Mouse (Mus musculus): ENCODE measurements around the gene Atxn10.
A peak's percentile ranks its signal among the peaks of the same experiment; 100 is the strongest.
"Not testable (repeated sequence)": the region's sequence is repeated elsewhere in the genome, so short reads cannot be mapped to it uniquely, and the experiment has no call there.

Gene Atxn10

DNA sequence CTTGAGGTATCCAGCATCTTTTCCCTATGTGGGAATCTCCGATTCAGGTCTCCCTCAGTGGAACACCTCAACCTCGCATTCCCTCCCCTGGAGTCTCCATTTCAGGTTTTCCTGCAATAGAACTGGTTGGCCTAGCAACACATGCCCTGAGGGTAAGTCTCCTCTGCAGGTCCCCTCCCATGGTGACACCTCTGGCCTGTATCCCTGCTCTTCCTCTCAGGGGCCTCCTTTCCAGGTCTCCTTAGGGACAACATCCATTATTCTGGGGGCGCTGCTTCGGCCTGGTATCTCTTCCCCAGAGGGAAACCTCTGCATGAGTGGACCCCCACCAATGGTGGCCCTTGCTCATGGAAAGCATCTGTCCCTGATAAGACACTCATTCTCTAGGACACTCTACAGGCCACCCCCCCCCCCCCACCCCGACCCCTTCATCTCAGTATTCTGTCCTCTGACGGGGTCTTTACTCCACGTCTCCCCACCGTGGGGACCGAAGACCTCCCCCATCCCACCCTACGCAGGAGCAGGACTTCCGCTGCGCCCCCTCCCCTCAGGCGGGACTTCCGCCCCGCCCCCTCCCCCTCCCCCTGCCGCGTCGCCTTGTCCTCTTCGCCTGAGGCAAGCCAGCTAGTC lies at the start of gene Atxn10:
Atxn10 (plus strand) TSS at position 575 of the 630 bp plus-strand sequence.
- no peak for DNase-seq (ENCODE audit: extremely low spot score, low read depth, low spot score)

DNA sequence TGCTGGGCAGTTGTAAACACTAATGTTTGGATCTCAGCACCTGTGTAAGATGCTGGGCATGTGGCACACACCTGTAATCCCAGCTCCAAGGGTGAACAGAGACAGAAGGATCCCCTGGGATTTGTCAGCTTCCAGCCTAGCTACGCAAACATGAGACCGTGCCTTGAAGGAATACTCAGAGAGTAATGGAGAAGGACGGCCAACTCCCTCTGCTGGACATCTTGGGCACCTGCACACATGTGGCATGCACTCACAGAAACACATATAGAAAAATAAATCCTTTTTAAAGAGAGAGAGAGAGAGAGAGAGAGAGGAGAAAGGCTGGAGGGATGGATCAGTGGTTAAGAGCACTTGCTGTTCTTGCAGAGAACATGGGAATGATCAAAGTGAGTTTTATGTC lies 41.4 kb upstream of the Atxn10 start:
- no peak for DNase-seq (ENCODE audit: extremely low spot score, low read depth, low spot score)

GRCm38 (mm10) chr15:85295544-85295943 lies 40.5 kb upstream of the Atxn10 start:
- DNase-seq (ENCODE audit: extremely low spot score, low read depth, low spot score) = no peak

- no peak for DNase-seq (ENCODE audit: extremely low spot score, low read depth, low spot score)
Observed at GRCm38 (mm10) chr15:85295977-85296376, 40.1 kb upstream of the Atxn10 start.

GRCm38 (mm10) chr15:85296538-85296937 lies 39.5 kb upstream of the Atxn10 start:
- DNase-seq (ENCODE audit: extremely low spot score, low read depth, low spot score) = no peak

DNA sequence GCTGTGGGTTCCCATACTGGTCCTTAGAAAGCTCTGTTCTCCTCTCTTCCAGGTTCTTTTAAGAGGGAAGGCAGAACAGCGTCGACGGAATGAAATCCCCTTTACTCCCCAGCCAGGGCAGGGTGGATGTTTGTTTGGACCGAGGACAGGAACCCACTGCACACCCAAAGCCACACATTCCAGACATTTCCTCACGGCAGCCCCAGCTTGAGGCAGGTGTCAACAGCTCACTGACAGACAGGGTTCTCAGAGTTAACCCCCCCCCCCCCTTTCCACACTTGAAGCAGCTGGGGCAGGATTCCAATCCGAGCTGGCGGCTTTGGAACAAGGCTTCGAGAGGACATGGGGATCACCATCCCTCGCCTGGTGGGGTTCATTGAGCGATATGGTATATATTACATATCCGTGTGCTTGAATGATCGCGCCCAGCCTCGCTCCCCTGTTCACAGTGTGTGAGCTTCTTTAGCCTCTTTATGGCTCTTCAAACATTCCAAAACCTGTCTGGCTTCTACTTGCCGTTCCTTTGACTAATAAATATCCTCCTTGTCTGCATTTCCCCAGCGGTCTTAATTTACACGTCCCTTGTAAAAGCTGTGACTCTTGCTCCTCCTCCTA lies 37.8 kb upstream of the Atxn10 start:
- DNase-seq (ENCODE audit: extremely low spot score, low read depth, low spot score) = no peak

DNA sequence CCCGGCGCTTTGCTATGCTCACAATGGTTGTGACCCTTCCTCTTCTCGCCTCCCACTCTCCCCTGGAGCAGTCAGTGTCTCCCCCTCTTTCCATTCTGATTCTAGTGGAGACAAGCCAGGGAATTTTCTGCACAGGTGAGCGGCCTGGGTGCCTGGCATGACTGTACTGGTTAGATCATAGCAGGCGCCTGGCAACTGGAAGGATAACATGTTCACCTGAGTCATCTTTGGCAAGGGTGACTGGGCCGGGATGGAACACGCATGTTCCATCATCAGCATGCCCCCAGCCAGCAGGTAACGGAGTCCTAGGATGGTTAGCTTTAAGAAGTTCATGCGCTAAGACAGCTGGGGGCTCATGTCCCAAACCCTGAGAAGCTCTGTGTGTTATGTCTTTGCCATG lies 37.1 kb upstream of the Atxn10 start:
- no peak for DNase-seq (ENCODE audit: extremely low spot score, low read depth, low spot score)

GRCm38 (mm10) chr15:85303241-85303640 lies 32.8 kb upstream of the Atxn10 start:
- DNase-seq (ENCODE audit: extremely low spot score, low read depth, low spot score) = no peak

DNA sequence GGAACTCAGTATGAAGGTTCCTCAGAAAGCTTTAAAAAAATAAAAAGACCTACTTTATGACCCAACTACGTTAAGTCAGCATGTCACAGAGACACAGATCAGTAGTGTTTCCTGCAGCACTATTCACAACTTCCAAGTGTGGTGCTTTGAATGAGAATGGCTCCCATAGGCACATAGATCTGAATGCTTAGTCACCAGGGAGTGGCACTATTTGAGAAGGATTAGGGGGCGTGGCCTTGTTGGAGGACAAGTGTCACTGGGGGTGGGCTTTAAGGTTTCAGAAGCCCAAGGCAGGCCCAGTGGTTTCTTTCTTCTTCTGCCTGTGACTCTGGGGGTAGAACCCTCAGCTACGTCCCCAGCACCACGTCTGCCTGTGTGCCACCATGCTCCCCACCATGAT lies 32.1 kb upstream of the Atxn10 start:
- DNase-seq (ENCODE audit: extremely low spot score, low read depth, low spot score) = no peak

GRCm38 (mm10) chr15:85307061-85307660 lies 28.9 kb upstream of the Atxn10 start:
- no peak for DNase-seq (ENCODE audit: extremely low spot score, low read depth, low spot score)

DNA sequence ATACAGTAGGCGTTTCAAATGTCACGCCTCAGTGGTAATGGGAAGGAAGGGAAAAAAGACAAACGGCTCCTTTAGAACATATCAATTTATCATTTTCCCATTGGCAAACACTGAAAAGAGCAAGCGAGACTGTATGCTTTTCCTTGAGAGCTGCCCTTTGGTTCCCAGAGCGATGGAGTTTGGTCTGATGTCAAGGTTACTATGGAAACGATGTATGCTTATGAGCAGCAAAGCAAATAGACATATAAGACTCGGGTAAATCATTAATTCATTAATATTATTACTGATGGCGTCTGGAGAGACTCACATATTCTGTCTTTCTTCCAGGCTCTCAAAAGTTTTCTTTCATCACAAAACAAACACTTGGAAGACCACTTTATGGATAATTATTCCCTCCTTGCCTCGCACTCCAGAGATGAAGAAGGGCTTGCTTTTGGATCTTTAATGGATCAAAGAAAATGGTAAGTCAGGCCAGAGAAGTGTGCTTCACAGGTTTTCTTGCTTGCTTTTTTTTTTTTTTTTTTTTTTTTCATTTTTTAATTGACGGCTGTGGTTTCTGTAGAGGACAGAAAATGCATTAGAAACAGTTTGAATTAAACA lies 24.9 kb upstream of the Atxn10 start:
- no peak for DNase-seq (ENCODE audit: extremely low spot score, low read depth, low spot score)

DNA sequence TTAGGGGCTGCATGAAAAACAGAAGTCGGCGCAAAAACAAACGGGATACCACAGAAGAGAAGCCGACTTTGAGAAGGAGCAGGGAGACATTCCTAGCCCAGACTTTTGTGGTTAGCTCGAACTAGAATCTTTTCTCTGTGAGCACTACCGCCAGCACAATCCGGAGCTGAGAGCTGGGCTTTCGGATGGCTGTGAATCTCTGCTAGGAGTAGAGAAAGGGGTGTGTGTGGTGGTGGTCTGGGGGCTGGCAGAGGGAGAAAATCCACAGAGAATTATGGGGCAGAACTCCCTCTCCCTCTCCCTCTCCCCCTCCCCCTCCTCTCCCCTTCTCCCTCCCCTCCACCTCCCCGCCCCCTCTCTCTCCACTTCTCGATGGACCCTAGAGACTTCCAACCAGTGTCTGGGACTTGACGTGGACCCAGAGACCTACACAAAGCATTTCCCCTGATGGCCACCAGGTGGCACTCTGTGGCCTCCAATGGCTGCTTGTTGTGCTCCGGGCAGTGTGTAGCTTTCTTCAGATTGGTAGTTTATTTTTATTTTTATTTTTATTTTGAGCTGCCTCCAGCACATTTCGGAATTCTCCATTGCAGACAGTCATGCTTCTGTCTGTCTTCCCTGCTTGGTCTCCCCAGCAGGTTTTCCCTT lies 20.5 kb upstream of the Atxn10 start:
- peak; percentile 47 for DNase-seq (ENCODE audit: extremely low spot score, low read depth, low spot score)

GRCm38 (mm10) chr15:85316342-85317140 lies 19.5 kb upstream of the Atxn10 start:
- DNase-seq (ENCODE audit: extremely low spot score, low read depth, low spot score) = no peak

DNA sequence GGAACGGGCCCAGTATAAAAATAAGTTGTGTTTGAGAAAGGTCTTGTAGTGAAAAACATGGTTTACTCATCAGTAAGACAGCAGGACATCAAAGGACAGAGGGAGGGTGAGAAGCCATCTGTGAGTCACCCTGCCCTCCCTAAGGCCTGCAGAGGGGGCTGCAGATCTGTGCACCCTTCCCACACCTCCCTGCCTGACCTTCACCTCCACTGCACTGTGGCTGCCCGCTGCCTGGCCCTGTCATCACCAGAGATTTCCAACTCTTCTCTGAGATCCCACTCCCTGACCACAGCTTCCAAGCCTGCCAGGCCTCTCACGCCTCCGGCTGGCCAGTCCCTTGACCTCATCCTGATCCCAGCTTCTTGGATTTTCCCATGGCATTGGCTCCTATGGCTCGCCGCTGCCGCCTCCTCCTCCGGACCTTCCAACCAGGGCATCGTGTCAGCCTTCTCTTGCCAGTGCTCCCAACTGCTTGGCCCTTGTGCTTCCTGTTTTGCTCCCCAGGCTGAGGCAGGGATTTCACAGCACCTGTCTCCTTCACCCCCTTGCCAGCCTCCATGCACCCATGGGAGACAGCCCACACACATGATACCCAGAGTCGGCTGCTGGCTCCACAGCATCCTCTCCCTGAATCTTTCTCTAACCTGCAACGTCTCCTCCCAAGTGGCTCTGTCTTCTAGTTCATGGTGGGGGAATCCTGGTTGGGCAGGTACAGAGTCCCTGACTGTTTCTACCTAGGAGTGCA lies 15.9 kb upstream of the Atxn10 start:
- no peak for DNase-seq (ENCODE audit: extremely low spot score, low read depth, low spot score)

- no peak for DNase-seq (ENCODE audit: extremely low spot score, low read depth, low spot score)
Observed at GRCm38 (mm10) chr15:85323214-85323613, 12.8 kb upstream of the Atxn10 start.

GRCm38 (mm10) chr15:85324426-85324825 lies 11.6 kb upstream of the Atxn10 start:
- no peak for DNase-seq (ENCODE audit: extremely low spot score, low read depth, low spot score)

- DNase-seq (ENCODE audit: extremely low spot score, low read depth, low spot score) = no peak
Observed at GRCm38 (mm10) chr15:85327808-85328207, 8.2 kb upstream of the Atxn10 start.

DNA sequence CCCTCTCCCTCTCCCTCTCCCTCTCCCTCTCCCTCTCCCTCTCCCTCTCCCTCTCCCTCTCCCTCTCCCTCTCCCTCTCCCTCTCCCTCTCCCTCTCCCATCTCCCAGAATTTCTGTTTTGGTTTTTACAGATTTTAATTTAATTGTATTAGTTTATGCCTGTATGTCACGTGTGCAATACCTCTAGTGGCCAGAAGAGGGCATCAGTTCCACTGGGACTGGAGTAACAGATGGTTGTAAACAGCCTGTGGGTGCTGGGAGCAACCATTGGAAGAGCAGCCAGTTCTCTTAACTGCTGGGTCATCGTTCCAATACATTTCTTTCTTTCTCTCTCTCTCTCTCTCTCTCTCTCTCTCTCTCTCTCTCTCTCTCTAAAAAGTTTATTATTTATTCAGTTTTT lies 7.6 kb upstream of the Atxn10 start:
- not testable (repeated sequence) for DNase-seq (ENCODE audit: extremely low spot score, low read depth, low spot score)

DNA sequence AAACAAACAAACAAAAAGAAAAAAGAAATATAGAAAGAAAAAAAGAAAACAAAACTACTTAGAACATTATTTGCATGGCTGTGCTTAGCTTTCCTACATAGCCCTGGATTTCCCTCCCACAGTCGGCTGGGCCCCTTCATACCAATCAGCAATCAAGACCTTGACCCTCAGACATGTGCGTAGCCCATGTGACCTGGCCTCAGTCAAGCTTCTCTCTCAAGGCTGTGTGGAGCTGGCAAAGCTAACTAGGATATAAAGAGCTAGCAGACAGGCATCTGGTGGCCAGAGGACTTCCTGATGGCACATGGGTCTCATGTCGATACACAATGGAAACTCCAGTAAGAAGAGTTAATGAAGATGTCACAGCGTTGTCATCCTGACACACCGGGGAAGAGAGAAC lies 6.9 kb upstream of the Atxn10 start:
- no peak for DNase-seq (ENCODE audit: extremely low spot score, low read depth, low spot score)

DNA sequence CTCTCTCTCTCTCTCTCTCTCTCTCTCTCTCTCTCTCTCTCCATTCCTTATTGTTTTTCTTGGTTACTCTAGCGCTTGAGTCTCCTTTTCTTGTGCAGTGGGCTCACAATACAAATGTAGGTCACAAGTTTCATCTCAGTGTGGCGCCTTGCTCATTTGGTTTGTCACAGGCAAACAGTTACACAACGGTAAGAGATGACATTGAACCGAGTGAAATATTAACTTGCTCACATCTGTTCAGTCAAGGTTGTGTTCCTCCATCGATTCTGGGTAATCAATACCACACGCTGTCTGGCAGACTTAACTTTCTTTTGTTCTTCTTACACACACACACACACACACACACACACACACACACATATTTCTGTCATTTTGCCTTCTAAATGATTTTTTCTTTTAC lies 6.0 kb upstream of the Atxn10 start:
- no peak for DNase-seq (ENCODE audit: extremely low spot score, low read depth, low spot score)
